Mouse (Mus musculus) ovary, postnatal 14 days (tissue): ENCODE data around the gene Ear1.
A peak's percentile ranks its signal among the peaks of the same experiment; 100 is the strongest.
"Not testable (repeated sequence)": the region's sequence is repeated elsewhere in the genome, so short reads cannot be mapped to it uniquely, and the experiment has no call there.

Experiments
- DNase-seq: peaks from one replicate; pipeline ENCODE4 v3.0.0; 2022; ENCODE audit warnings: low spot score

Gene Ear1

GRCm38 (mm10) chr14:43875417-43875816, at the start of gene Ear1:
Ear1 (minus strand) TSS chr14:43875517.
- not testable (repeated sequence) for DNase-seq

DNA sequence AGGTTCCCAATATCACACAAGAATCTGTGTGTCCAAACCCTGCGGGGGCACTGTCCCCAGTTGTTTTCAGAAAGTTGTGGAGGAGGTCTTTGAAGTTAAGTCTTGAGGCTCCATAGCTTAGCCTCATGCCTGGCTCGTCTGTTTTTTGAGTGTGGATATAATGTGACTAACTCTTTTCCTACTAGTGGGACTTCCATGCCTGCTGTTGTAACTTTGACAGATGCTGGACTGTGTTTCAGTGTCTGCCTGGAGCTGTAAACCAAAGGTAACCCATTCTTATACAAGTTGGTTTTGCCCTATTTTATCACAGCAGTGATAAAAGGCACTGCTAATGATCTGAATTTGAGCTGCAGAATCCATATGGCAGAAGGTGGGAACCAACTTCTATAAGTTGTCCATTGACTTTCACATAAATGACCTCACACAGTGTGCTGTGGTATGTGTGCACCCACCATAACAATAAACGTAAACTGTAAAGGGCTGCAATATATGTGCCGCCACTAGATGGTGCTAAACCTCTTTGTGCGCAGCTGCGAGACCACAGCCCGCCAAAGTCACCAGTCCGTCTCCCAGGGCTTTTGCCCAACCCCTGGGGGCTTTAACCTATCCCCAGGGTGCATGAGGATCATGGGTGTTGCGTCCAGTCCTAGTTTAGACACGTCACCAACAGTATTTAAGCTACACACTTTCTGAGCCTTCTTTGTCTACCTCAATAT, 49.5 kb upstream of the Ear1 start, which contains the start of gene Gm8113:
Gene Gm8113, plus strand, starts transcription at position 703 of the 716 bp plus-strand sequence.
- DNase-seq: peak; percentile 33

DNA sequence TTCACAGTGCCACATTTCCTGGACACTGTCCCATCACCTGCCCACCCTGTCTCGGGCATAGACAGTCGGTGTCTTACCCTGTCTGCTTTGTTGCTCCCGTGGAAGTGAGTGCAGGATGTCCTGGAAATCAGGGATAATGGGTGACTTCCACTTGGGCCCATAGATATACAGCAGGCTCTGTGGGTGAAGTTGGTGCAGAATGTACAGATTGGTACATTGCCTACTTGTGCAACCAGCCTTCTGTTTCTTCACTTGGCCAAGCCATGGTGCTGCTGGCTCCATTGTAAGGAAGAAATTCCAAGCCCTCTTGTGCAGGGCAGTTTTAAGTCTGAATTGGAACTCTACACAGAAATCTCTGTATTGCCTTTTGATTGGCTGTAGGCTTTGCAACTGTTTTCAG, 48.1 kb upstream of the Ear1 start, which contains the start of gene Ear10:
Gene Ear10, minus strand, starts transcription at position 101 of the 400 bp plus-strand sequence.
- not testable (repeated sequence) for DNase-seq

DNA sequence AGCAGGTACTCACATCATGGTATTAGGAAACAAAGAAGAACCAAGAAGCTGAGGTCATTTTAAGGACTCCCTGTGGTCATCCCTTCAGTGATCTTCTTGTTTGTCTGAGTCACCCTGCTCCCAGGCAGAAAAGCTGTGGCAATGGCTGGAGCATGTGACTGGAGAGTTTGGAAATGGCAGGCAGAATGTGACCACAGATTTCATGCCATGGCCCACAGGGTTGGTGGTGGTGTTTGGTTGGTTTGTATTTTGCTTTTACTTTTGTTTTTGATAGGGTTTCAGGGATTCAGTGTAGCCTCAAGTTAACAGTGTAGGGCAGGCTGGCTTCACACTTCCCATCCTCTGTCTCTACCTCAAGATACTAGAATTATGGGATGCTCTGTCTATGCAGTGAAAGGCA, 42.9 kb upstream of the Ear1 start:
- not testable (repeated sequence) for DNase-seq

- DNase-seq: not testable (repeated sequence)
Measured at GRCm38 (mm10) chr14:43898577-43898976, 23.3 kb upstream of the Ear1 start.

DNA sequence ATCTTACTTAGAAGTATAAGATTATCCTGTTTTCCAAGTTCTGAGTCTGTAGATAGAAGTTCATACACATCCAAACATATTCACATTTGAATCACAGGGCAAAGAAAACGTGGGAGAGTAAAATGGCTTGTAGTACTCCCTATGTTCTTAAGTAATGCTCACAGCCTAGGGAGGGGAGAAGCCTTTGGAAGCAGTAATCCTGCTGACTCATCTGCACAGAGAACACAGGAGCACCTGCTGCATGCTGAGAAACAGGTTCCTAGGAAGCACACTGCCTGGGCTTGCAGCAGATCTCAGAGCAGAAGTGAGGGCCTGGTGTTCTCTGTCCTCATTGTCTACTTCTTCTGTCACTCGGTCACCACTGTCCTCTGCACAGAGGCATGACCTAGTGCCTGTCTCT, 20.0 kb upstream of the Ear1 start:
- DNase-seq: not testable (repeated sequence)

GRCm38 (mm10) chr14:43891288-43891687, 16.0 kb upstream of the Ear1 start:
- not testable (repeated sequence) for DNase-seq

DNA sequence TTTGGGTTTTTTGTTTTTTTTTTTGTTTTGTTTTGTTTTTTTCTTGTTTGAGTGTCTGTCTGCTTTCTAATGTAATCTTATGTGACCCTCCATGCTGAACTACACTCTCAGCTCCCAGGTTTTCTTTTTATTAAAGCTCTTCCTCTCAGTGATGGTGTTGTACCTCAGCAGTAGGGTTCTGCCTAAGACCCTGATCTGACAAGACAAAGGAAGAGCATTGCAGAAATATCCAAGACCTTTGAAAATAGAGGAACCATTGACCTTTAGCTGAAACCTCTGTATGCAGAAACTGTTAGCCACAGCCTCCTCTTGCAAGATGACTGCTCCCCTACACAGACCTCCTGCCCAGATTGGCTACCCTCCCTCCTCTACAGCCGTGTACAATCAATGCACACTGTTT, 10.9 kb upstream of the Ear1 start:
- not testable (repeated sequence) for DNase-seq

DNA sequence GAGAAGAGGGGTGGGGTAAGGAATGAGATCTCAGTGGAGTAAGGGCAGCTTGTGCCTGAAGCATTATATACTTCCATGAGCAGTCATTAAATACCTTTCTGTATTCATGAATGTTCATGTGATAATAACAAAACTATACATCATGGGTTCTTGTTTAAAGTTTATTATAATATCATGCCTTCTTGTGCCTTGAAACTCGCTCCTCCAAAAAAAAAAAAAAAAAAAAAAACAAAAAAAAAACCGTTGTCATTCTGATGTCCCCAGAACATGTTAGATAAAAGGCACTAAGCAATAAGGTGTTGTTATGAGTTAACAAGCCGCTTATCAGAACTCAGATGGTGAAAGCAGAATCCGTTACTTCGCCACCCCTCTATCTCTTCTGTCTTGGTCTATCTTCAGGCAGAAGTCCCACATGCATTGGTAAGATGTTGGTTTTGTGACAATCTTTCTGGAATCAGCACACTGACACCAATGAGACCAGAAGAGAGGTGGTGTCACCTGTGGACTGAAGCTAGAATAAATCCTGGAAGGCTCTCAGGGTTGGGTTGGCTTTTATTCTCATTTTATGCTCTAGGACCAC, 4.7 kb upstream of the Ear1 start:
- DNase-seq: not testable (repeated sequence)

DNA sequence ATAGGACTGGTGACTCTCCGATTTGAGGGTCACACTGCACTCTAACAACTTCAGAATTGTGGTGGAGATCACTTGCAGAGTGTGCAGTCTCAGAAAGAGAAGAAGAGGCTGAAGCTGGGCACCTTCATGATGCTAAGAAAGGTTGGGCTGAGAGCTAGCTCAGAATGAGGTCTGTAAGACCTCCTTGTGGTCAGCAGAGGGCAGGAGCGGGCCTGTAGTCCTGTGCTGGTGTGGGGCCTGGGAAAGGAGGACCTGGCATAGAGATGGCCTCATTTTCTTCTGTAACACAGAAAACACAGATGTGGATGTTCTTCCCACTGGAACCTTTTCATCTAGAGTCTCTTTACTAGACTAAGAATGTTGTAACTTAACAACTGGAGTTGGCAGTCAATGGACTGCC, 2.5 kb upstream of the Ear1 start:
- DNase-seq: not testable (repeated sequence)

DNA sequence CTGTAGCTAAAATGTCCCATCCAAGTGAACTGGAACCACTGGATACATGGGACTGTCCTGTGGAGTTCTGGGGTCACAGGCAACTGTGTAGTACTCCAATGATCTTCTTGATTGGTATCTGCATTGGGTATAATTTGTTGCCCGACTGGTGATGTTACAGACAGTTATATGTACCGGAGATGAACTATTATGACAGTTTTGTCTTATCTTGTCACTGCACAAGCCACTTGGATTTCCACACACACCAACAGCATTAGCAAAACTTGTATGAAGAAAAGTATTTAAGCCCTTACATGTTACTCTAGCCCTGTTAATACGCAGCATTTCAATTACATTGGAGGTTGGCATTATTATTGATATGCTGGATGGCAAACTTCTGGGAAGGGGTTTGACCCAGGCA, 455 bp downstream of the Ear1 start:
- not testable (repeated sequence) for DNase-seq

GRCm38 (mm10) chr14:43860522-43860921, 14.8 kb downstream of the Ear1 start:
- peak; percentile 10 for DNase-seq

DNA sequence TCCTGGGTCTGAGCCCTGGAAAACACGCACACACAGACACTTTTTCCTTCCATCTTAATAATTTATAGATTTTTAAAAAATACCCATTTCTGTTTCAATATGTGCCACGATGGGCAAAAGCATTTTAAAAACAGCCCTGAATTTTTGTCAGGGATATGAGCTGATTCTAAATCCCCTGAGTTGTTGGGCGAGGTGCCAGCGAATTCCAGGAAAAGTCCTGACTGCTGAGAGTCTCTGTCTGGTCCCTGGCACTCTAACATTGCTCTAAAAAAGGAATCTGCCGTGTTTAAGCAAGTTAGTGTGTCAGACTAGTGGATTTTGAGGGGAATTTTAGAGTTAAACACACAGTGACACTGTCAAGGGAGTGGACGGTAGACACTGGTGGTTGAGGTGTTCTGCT, 15.9 kb downstream of the Ear1 start:
- not testable (repeated sequence) for DNase-seq

DNA sequence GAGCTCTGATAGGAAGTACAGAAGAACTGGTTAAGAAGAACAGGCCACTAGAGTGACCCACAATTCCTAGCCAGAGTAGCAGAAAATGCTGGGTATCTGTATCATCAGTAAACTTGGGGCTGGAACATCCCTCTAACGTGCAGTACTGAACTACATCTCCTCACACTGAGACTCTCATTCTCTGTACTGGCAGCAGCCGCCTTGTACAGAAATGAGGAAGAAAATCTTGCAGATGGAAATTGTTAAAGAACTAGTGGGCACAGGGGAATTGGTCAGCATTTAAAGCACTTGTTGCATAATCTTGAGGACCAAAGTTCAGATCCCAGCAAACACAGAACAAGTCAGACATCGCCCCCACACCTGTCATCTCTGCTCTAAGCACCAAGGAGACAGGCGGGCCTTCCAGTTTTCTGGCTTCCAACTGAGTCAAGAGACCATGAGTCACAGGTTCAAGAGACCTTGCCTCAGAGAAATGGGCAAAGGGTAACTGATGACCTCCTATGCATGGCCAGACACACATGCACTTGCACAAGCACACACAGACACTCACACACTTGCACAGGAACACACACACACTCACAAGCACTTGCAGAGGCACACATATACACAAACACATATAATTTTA, 31.3 kb downstream of the Ear1 start:
- not testable (repeated sequence) for DNase-seq

DNA sequence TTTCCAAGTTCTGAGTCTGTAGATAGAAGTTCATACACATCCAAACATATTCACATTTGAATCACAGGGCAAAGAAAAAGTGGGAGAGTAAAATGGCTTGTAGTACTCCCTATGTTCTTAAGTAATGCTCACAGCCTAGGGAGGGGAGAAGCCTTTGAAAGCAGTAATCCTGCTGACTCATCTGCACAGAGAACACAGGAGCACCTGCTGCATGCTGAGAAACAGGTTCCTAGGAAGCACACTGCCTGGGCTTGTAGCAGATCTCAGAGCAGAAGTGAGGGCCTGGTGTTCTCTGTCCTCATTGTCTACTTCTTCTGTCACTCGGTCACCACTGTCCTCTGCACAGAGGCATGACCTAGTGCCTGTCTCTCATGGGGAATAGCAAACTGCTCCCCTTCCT, 34.3 kb downstream of the Ear1 start:
- DNase-seq: not testable (repeated sequence)

DNA sequence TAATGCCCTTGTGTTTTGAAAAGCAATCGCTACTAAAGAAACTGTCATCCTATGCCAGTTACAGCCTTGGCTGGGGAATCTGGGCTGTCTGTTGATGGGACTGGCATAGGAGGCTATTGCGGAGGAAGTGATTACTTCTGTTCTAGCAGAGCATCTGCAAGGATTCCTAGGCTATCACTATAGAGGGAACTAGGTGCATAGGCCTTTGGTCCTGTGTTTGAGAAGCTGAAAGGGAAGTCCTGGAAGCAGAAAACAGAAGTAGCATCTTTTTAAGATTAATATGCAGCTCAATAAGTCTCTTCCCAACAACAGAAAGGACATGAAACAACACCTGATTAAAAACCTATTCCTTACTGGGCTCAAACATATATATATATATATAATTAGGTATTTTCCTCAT, 40.0 kb downstream of the Ear1 start:
- not testable (repeated sequence) for DNase-seq

DNA sequence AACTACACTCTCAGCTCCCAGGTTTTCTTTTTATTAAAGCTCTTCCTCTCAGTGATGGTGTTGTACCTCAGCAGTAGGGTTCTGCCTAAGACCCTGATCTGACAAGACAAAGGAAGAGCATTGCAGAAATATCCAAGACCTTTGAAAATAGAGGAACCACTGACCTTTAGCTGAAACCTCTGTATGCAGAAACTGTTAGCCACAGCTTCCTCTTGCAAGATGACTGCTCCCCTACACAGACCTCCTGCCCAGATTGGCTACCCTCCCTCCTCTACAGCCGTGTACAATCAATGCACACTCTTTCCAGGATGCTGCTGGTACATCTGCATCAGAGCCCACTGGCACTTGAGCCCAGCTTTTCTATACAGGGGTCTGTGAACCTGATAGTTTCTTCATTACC, 44.9 kb downstream of the Ear1 start:
- DNase-seq: not testable (repeated sequence)

GRCm38 (mm10) chr14:43824176-43824575, 51.1 kb downstream of the Ear1 start:
- DNase-seq: not testable (repeated sequence)

- DNase-seq: not testable (repeated sequence)
Measured at GRCm38 (mm10) chr14:43821869-43822268, 53.4 kb downstream of the Ear1 start.

DNA sequence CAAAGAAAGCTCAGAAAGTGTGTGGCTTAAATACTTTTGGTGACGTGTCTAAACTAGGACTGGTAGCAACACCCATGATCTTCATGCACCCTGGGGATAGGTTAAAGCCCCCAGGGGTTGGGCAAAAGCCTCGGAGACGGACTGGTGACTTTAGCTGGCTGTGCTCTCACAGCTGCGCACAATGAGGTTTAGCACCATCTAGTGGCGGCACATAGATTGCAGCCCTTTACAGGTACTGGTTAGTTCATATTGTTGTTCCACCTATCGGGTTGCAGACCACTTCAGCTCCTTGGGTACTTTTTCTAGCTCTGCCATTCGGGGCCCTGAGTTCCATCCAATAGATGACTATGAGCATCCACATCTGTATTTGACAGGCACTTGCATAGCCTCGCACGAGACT, 62.9 kb downstream of the Ear1 start:
- DNase-seq: not testable (repeated sequence)

- not testable (repeated sequence) for DNase-seq
Measured at GRCm38 (mm10) chr14:43808142-43808541, 67.2 kb downstream of the Ear1 start.

DNA sequence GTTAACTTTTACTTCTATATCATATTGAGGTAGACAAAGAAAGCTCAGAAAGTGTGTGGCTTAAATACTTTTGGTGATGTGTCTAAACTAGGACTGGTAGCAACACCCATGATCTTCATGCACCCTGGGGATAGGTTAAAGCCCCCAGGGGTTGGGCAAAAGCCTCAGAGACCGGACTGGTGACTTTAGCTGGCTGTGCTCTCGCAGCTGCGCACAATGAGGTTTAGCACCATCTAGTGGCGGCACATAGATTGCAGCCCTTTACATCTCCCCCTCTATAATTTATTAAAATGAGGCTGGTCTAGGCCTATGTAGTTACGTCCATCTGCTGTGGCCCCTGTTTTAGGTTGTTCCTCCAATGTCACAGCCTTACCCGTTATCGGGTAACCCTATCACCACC, 70.9 kb downstream of the Ear1 start:
- not testable (repeated sequence) for DNase-seq

DNA sequence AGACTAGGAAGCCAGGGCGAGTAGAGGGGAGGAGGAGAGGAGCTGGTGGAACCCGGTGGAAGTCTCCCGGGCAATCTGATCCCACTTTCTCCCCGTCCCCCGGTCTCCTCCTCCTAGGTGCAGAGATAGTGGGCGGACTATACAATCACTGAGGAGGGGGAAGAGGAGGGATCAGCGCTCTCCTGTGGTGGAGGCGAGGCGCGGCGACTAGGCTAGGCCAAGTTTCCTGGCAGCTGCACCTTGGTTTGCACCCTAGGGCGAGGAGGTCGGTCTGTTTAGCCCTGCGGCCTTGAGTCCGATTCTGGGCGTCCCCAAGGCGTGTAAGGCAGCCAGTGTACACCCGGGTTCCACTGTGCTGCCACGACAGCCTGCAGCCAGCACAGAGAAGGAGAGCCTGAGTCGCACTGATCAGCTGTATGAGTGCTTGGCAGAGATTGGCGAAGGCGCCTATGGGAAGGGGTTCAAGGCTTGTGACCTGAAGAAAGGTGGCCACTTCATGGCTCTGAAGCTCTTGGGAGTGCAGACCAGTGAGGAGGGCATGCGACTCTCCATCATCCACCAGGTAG, 78.3 kb downstream of the Ear1 start:
- DNase-seq: not testable (repeated sequence)
